Mouse (Mus musculus): ENCODE measurements around the gene Gm20518.

GRCm38 (mm10) chr16:17933594-17934444, 42.3 kb upstream of the Gm20518 start:
- TF ChIP-seq CTCF (IDR thresholded peaks at IDR 0.05; ENCODE audit: low read depth) (no peak), EP300 (IDR thresholded peaks at IDR 0.05; ENCODE audit: low read depth) (peak; percentile 33; the same call in 1 of the 2 replicates)

All from liver, postnatal 0 days (tissue).